Mouse (Mus musculus): ENCODE data around the gene Grin2b. TPM values are rescaled to one million over a fixed set of nuclear protein-coding genes. Genes with fewer than 3 reads are reported as not detected.
A peak's percentile ranks its signal among the peaks of the same experiment; 100 is the strongest.

The Grin2b gene
- total RNA-seq (2015) (not detected in 2 replicates), total RNA-seq (2017) (not detected in 2 replicates)

DNA sequence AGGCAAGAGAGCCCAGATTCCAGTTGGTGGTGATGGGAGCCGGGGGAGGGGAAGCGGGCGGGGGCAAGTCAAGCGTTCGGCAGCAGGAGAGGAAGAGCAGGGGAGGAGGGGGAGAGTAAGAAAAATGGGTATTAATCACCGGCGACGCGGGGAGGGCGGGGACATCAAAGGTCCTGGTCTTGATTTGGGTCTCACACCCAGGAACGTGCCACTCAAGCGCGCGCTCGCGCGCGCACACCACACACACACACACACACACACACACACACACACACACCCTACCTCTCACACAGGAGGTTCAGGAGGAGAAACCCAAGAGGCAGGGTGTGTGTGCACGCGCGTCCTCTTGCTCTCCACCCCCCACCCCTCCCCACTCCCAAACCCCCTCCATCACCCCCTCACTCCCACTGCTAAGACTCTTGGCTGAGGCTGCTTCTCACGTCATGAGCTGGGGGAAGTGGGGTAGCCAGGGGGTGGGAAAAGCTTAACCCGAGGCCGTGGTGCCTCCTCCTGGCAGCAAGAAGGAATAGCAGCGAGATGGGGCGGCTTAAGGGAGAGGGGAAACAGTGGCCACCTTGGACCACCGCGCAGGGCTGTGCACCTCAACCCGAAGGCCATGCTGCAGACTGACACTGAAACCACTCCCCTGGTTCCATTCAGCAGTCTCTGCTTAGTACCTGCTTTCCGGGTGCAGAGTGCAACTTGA, at the start of gene Grin2b:
Gene Grin2b (minus strand): TSS at position 321 of the 706 bp plus-strand sequence.
- 0 out of 2 replicates have a peak, but pooled peaks have one; percentile 9 for ATAC-seq (replicated peaks; ENCODE audit: poor library complexity)

DNA sequence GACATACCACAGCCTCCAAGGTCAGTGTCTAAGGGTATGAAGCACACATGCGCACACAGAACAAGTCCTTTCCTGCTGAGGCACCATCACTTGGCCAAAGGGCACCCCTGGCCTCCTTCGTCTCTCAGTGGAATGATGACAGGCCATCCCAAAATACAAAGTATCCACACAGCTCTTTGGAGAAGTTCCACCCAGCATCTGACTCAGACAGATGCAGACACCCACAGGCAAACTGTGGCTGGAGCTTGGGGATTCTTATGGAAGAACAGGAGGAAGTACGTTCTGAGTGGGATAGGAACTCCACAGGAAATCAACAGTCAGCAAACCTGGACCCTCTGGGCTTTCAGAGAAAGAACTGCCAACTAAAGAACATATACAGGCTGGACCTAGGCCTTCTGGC, 48.6 kb upstream of the Grin2b start:
- ATAC-seq (replicated peaks; ENCODE audit: poor library complexity): no peak

DNA sequence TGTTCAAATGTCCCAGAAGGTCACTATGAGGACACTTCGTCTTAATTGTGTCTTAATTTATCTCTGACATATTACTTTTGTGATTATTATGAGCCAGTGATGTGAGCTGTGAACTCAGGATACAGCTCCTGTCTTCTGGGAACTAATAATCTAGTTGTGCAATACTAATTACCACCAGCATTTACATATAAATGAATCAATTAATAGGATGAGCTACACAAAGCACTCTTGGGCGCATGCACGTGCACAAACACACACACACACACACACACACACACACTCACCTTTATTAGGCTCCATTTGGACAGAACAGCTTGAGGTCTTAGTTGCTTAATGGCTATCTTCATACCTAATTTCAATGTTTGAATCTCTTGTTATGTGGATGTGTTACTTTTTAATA, 37.1 kb upstream of the Grin2b start:
- ATAC-seq (replicated peaks; ENCODE audit: poor library complexity): no peak

DNA sequence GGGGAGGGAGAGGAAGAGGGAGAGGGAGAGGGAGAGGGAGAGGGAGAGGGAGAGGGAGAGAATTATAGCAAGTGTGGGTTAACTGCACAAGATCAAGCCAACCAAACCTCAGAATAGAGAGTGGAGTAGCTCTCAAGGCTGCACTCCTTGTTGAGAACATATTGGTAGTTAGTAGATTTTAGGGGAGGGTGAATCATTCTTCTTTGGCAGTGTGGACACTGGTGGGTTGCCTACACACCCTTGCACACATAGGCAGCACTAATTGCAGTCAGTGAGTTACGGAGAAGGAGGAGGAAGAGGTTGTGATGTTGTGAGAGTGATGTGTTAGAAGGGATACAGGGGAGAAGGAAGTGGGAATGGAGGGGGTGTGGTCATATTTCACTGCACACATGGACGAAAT, 26.5 kb upstream of the Grin2b start:
- ATAC-seq (replicated peaks; ENCODE audit: poor library complexity): no peak

DNA sequence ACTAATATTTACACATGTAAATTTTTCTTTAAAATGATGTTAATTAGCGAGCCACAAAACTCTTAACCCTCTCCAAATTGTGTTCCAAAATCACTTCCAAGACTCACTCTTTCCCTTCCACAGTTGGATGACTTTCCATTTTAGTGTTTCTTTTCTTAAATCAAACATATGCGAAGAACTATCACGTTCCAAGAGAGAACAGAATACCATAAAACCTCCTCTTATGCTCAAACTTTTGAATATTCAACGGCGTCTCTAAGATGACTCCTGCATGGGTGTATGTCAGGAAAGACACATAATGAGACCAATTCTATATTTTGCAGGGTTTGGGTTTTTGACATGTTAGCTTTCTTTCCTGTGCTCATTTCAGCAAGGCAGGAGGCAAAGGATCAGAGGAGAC, 21.3 kb upstream of the Grin2b start:
- no peak for ATAC-seq (replicated peaks; ENCODE audit: poor library complexity)

DNA sequence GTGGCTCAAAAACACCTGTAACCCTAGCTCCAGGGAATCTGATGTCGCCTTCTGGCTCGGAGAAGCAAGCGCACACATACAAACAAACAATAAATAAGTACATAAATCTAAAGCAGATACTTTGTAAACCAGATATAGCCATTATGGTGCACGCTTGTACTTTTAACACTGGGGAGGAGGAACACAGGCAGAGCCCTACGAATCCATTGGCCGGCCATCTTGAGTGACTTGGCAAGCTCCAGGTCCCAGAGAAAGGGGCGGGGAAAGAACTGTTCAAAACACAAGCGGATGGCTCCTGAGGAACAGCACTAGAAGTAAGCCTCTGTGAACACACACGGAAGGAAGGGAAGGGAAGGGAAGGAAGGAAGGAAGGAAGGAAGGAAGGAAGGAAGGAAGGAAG, 4.8 kb upstream of the Grin2b start:
- no peak for ATAC-seq (replicated peaks; ENCODE audit: poor library complexity)

DNA sequence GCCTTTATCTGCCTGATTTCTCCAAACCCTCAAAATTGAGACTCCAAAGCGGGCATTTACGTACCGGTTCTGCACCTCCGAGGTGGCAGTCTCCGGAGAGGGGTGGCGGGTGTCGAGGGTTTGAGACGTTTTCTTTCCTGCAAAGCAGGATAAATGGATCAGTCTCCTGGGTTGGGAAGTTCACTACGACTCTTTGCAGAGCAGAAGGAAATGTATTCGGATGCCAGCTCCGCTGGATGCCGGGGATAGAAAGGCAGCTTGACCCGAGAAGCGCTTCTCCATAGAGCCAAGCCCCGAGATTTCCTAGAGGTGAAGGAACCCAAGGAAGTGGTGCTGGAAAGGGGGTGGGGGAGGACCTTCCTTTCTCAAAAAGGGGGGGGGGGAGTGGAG, 515 bp downstream of the Grin2b start:
- no peak for ATAC-seq (replicated peaks; ENCODE audit: poor library complexity)

DNA sequence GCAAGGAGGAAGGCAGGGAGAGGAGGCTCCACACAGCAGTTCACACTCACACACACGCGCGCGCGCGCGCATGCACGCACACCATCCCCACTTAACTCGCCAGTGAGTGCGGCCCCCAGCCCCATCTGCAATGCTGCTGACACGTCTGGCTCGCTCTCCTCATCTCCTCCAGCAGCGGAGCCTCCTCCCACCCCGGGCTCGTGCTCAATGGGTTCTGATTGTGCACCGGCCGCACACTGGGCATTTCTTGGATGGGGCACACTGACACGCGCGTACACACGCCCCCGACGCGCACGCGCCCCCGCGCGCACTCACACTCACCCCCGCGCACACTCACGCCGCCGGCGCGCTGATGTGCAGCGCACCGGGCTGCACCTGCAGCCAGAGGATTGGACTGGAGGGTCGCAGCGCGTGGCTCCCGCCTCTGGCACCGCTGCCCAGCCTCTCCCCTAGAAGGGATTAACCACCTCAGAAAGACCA, 1.1 kb downstream of the Grin2b start:
- ATAC-seq (replicated peaks; ENCODE audit: poor library complexity): no peak

DNA sequence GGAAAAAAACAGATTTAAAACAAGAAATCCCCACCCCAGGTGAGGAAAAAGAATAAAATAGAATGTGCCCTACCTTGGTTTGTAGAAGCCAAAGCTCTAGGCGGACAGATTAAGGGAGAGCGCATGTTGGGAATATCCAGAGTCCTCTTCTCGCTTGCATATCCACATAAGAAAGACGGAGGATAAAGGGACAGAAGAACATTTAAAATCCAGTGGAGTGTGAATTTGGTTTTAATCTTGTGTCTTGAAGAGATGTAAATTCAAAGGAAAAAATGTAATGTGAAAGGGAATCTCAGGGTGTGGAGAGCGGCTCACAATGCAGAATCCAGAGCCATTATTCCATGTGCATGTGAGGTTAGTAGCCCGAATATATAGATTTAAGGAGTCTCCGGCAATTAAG, 2.0 kb downstream of the Grin2b start:
- ATAC-seq (replicated peaks; ENCODE audit: poor library complexity): no peak

DNA sequence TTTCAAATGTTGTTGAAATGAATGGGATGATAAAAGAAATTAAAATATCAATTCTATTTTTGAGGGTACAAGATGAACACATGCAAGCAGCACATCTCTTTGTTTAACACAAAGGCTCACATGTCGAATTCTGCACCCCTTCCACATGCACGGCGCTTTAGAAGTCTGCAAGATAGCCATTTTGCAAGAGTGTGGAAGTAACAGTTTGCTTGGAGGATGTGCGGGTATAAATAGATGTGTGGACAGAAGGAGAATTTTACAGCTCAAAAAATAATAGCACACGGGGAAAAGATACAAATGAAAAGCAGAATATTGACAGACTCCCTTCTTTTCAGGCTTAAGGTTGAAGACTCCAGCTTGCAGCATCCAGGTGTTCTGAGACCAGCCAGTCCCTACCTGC, 2.9 kb downstream of the Grin2b start:
- ATAC-seq (replicated peaks; ENCODE audit: poor library complexity): no peak

DNA sequence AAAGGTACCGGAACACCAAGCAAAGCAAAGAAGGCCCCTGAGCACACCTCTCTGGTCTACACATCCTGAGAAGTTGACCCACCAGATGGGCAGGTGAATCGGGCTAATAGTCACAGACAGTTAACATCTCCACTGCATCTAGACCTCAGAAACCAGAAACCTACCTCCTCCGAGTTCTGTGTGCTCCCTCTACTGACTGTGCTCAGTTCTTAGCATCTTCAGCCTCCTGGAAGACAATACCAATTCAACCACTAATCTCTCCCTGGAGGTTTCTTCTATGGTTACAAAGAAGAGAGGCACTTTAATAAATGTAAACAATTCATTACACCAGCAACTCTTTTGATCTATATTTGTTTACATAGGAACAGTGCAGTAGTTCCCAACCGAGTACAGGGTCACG, 6.0 kb downstream of the Grin2b start:
- no peak for ATAC-seq (replicated peaks; ENCODE audit: poor library complexity)

DNA sequence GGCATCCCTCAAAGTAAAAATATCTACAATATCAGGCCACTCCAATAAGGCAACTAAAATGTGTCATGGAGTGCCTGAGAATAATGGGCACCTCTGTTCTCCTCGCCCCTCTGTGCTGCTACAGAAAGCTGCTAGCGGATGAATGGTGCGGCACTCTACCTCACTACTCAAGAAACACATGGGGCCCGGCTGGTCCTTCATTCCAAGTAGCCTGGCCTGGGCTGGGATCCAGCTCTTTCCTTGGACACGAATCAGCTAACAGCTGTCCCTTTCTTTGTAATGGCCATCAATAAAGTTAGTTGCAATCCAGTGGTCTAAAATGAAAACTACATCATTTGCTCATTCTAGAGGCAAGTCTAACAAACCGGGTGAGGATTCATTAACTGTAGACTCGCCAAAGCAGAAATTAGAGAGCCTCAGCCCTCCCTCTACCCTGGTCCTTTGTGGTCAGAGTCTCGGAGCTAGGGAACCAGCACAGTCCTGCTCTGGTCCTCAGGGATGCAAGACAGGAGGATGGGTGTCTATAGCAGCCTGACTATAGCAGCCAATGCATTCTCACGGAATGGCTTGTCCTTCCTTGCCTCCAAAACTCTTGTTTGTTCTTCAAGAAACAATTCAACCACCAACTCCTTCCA, 7.8 kb downstream of the Grin2b start:
- no peak for ATAC-seq (replicated peaks; ENCODE audit: poor library complexity)

DNA sequence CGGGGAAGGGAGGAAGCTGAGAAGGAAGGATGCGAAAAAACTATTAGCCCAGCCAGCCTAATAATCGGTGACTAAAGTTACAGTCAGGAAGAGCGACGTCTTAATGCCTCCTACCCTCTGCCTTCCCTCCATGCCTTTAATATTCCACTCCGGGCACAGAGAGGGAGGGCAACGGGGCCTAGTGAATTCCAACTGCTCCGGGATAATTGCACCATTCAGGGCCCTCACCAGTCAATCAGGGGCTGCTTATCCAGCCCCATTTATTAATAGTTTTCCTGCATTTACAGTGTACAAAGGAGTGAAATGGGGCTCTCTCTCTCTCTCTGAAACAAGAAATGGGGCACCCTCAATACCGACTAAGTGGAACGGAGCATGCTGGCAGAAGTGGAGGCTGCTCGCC, 11.2 kb downstream of the Grin2b start:
- ATAC-seq (replicated peaks; ENCODE audit: poor library complexity): no peak

DNA sequence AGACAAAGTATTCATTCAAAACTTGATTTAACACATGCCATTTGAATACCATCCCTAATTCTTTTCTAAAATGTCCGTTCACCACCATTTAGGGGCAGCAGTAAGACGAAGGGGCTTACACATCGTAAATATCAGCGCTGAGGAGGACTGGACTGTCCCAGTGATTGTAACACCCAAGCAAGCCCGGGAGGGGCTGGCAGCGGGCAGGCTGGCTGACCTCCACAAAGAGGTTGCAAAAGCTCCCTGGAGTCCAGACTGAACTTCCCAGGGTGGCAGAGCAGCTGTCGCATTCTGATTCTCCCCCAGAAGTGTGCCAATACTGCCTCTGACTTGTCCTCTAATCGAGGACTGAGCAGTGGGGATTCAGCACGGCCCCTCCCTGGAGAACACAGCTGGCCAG, 19.9 kb downstream of the Grin2b start:
- no peak for ATAC-seq (replicated peaks; ENCODE audit: poor library complexity)

DNA sequence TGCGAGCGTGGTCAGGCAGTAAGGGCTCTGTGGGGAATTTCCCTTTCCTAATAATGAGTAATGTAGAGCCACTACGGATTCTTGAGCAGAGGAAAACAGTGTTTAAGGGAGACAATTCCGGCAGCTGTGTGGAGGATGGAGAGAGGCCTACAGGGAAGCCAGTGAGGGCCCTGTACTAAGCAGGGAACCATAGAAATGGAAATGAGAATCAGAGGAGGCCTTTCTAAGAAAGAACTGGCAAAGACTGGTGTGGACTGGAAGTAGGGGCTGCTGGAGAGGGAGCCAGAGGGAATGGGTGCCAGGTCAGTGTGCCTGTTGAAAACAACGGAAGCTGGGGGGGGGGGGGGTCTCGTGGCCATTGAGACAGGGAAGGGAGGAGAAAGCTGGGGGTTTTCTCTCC, 23.2 kb downstream of the Grin2b start:
- no peak for ATAC-seq (replicated peaks; ENCODE audit: poor library complexity)

DNA sequence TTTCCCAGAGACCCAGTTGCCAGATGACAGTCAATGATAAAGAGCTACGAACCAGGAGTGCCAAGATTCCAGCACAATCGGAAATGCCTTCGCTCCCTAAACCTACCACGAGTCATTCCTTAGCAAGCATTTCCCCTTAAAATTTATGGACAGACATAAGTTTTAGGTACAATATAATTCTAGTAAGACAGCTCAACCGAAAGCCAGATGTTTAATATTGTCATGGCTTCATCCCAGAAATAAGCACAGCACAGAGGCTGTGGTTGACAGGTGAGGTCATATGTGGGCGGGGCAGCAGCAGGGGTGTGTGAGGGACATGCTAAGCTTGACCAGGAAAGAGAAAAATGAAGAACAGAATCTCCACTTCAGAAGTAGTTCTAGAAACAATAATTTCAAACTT, 33.3 kb downstream of the Grin2b start:
- no peak for ATAC-seq (replicated peaks; ENCODE audit: poor library complexity)

DNA sequence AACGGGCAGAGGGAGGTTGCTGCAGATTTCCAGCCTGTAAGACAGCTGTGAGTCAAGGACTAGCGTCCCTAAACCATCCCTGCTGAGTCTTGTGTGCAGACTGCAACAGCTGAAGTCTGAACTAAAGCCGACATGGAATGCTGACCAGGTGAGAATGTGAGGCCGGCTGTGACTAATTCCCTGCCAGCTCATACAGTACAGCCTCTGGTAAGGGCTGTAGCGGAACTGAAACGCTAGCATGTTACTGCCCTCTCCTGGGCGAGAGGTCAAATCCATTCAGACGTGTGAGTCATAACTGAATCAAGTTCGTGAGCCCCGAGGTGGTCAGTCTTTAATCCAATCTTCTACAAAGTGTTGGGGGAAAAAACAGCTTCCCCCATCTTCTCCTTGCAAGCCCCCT, 42.9 kb downstream of the Grin2b start:
- ATAC-seq (replicated peaks; ENCODE audit: poor library complexity): peak; percentile 46

DNA sequence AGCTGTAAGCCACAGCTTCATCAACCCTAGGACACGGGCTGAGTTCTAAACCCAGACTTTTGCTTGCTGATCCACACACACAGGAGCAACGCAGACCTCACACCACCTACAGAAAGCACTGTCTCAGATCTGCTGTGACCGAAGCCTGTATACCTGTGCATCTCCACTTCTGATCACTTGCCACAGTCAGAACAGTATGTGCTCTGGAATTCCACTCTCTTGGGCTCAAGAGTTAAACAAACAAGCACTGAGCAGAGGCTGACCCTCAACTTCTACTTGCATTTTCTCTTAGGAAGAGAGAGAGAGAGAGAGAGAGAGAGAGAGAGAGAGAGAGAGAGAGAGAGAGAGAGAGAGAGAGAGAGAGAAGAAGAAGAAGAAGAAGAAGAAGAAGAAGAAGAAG, 50.7 kb downstream of the Grin2b start:
- ATAC-seq (replicated peaks; ENCODE audit: poor library complexity): no peak

DNA sequence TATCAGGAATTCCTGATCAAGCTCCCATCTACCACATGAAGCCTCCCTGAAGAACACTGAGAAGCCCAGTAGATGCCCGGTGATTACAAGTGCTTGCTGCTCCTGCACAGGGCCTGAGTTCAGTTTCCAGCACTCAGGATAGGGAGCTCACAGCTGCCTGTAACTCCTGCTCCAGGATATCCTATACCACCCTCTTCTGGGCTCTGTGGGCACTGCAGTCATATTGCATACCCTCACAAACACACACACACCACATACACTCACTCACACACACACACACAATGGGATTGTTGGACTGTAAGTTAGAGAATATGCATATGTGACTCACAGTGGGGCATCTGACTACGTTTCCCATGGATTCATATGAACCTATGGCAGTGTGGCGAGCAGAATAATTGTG, 55.9 kb downstream of the Grin2b start:
- no peak; the same call in 1 of the 2 replicates for ATAC-seq (replicated peaks; ENCODE audit: poor library complexity)

DNA sequence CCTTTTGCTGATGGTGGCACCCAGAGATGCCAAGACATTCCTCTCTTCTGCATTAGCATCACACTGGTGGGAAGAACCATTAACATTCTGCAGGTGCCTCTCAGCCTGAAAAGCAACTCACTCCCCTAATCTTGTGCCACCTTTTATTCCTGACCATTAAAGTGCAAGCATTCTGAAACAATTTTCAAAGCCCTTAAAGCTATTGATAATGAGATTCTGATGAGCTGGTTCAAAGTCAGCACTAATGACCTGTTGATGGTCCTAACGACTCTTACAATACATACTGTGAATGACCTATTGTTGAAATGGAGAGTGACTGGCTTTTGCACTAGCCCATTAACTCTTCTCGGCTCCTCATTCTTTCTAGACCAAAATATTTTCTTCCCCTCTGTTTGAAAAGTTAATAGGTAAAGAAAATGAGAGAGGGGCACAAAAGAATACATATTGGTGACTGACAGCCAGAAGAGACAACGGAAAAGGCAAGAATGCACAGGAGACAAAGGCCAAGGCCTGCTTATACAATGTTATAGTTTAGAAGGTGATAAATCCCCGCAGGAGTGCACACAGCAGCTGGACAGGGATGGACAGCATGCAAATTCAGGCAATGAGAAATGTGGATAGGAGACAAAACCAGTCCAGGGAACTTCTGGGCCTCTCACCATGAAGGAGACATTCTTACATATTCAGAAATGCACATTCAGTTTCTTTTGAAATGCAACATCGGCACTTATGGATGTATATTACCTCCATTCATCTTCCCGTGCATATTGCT, 59.5 kb downstream of the Grin2b start:
- no peak for ATAC-seq (replicated peaks; ENCODE audit: poor library complexity)

DNA sequence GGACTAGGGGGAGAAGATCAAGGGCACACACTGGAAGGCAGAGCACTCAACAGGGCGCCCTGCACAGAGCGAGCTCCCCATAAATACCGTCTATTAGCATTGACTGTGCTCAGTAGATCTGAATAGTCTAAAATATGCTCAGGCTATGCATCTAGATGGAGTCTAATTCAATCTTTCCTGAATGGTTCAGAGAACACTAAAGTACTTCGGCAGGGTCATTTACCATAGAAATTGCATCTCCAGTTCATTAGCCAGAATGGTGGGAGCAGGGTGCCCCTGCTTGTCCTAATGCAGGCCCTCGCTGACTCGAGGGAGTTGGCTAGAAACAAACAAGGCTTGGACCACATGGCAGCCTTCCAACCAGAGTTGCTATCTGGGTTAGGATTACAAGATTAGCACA, 64.1 kb downstream of the Grin2b start:
- no peak for ATAC-seq (replicated peaks; ENCODE audit: poor library complexity)

DNA sequence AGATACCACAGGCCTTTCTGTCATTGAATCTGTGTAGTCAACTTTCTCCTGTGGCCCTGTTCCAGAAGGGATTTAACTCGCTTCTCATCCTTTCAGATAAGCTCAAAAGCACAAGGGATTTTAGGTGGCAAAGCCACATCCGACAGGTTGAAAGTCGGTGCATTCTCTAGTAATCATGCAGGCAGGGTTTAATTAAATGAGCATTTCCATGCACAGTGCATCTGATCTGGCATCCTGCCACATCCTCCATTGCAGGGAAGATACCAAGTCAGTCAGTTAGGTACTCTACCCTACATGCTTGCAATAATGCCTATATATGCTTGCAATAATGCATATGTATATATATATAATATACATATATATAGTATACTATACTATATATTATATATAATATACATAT, 64.8 kb downstream of the Grin2b start:
- no peak for ATAC-seq (replicated peaks; ENCODE audit: poor library complexity)
